Mouse (Mus musculus) frontal cortex, postnatal 36 days (tissue): ENCODE results near the gene Gm45261.

ENCODE experiments used
- DNase-seq, 2 experiments: peaks; one replicate each; pipeline ENCODE4 v3.0.0; 2022; ENCODE audit warnings: low spot score in 2 of 2

The Gm45261 gene

GRCm38 (mm10) chr1:80410229-80410973 lies 50.8 kb downstream of the Gm45261 start:
- DNase-seq, result no peak

- DNase-seq, result no peak
These were observed 51.7 kb downstream of the Gm45261 start for GRCm38 (mm10) chr1:80409467-80410105.

GRCm38 (mm10) chr1:80408586-80408985 lies 52.7 kb downstream of the Gm45261 start:
- peak; percentile 38 to 72 for DNase-seq

GRCm38 (mm10) chr1:80404196-80404595 lies 57.1 kb downstream of the Gm45261 start:
- DNase-seq, result no peak

GRCm38 (mm10) chr1:80403366-80403893 lies 57.8 kb downstream of the Gm45261 start:
- DNase-seq, result no peak

DNA sequence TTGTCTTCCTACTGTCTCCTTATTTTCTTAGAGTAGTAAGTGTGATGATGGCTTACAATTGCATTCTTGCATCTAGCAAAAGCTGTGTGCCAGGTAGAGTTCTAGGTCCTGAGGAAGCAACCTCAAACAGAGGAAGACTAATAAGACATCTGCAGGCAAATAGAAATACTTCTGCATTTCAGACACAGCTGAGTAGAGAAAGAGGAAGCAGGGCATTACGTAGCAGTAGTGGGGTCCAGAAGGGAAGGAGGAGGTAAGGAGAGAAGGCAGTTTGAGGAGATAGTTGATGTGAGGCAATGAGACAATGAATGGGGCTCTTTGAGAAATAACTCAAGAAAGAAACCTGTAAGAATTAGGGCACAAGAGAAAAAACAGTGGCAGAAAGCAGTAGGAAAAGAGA lies 59.3 kb downstream of the Gm45261 start:
- DNase-seq, result no peak
